Mouse (Mus musculus): ENCODE data around the gene Ndufc1. TPM values are rescaled to one million over a fixed set of nuclear protein-coding genes. Genes with fewer than 3 reads are reported as not detected.

The Ndufc1 gene
- total RNA-seq (2023) = 61.4 to 86.5 TPM (median 71.4 TPM) in 4 replicates

DNA sequence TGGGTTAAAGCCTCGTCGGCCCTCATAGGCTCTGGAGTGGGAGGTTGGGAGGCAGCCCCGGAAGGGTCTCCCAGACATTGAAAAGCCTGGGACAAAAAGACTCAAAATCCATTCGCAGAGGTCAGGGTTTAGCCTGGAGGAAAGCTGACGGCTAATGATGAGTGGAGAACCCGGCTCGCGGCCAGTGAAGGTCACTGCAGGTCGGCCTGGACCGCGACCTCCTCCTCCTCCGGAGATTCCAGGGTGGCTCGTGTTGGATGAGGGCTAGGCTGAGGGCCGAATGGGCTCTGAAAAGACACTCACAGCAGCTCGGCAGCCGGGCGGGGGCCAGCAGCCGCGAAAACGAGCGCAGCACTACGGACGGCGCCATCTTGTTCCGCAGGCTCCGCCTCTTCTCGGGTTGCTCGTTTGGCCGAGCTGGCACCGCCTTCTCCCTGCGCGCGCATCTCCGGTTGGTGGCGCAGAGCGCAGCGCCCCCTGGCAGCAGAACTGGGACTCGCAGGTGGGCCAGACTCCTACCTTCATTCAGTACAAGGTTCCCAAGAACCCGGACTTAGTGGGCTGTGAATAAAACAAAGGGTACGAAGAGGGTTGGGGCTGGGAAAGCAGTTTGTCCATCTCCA is at the start of gene Ndufc1:
Ndufc1 (minus strand) TSS at position 428 of the 623 bp plus-strand sequence.

GRCm38 (mm10) chr3:51415098-51416072 is 6.6 kb upstream of the Ndufc1 start, which contains the start of gene Naa15:
Gene Naa15, plus strand, starts transcription at chr3:51415148.

DNA sequence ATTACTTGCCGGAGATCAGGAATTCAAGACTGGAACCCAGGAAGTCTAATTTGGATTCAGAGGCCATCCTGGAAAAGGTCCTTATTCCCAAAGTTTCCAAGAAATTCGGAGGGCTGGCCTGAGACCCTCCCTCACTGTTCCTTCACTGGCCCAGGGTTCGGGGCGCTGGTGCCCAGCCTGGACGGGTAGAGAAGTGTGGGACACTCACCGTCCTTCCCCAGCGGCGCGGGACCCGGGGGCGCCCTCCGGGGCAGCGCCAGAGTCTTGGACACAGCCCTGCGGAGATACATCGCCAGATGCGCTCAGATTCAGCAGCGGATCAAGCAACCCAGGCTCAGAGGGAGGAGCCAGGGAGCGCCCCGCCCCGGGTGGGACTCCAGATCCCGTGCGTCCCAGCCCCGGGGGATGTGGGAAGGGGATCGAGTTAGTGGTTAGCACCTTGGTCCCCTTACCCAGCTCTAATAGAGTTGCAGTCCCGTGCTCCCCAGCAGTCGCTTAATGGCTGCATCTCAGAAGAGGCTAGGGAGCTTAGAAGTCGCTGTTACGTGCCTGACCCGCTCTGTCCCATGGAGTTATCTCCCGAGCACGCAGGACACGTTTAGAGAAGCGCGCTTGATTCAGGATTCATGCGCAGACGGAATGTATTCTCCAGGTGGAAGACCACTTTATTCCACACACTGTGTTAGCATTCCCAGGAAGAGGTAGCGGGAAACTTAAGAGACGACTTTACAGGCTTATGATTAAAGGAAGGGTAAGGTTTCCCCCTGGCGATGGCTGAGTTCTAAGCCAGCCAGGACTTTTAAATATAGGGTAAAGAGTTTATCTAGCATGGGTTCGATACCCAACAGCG is 12.3 kb downstream of the Ndufc1 start, which contains the start of gene Mgarp:
Mgarp (minus strand) TSS at position 520 of the 850 bp plus-strand sequence.

Other genes starting within 250 kb of the Ndufc1 start
- 3.3 to 3.7 TPM (median 3.5 TPM) in 4 replicates for gene Noct, start 184.5 kb downstream of the Ndufc1 start, total RNA-seq (2023)
- gene Elf2, start 68.3 kb downstream of the Ndufc1 start, total RNA-seq (2023) = 111 to 131 TPM (median 123 TPM) in 4 replicates
- gene Mgarp, start 12.2 kb downstream of the Ndufc1 start, total RNA-seq (2023) = not detected in 4 replicates
- 103 to 137 TPM (median 123 TPM) in 4 replicates for gene Naa15, start 6.2 kb upstream of the Ndufc1 start, total RNA-seq (2023)
- gene Rab33b, start 74.9 kb upstream of the Ndufc1 start, total RNA-seq (2023) = 26.2 to 30.4 TPM (median 28.4 TPM) in 4 replicates
- gene Setd7, start 151.9 kb upstream of the Ndufc1 start, total RNA-seq (2023) = 33.7 to 41.4 TPM (median 36.7 TPM) in 4 replicates

All from B cell, adult 62 days (primary cell).